11 mouse cellular contexts compared by ENCODE assay signal in the genomic region with DNA sequence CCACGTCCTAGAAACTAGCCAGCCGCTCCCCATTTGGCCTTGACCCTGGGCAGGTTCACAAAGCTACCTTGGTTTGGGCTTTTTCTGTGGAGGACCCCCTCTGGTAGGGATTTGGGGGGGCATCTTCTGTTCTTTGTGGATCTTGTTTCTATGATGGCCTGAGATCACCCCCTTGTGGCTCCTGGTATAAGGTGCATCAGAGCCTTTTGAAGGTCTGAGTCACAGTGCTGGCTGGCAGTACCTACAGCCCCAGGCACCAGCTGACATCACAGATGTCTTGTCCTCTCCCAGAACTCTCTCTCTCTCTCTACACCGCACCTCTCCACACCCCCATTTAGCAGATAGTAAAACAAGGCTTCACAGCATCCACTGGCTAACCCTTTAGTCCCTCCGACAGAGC. TPM values are rescaled to one million over a fixed set of nuclear protein-coding genes. Genes with fewer than 3 reads are reported as not detected.
DNase-seq lines count a peak whose midpoint lies in the region; ATAC-seq and TF ChIP-seq lines count a peak whose summit lies in the region.
"Had no signal": no experiment of that assay in that cellular context is flagged by ENCODE, and none has a peak within 500 bp of the region (broad histone marks: within the 10 kb centered on the region; RNA-seq: fewer than 3 reads in every experiment).

No protein-coding gene starts in this region.

- H3K27me3 ChIP-seq in heart, postnatal 0 days (ENCODE audit: control insufficient read depth, insufficient read depth, low read length): peaks cover 14% of the 10 kb centered on the region; the same call in 1 of the 2 replicates
- H3K27me3 ChIP-seq in thymus, adult 2 months (ENCODE audit: control insufficient read depth, insufficient read depth, low read length): no peaks in the 10 kb centered on the region

- DNase-seq in heart, postnatal 0 days (ENCODE audit: low spot score): peak; percentile 56
- DNase-seq in heart, adult 9 months (ENCODE audit: low spot score in 2 of 2): no peak
- DNase-seq in thymus, adult 2 months: peak; percentile 32
- DNase-seq in thymus, adult 18-20 months: no peak
- DNase-seq in cerebellum, adult 9-10 months: peak; percentile 67
- DNase-seq in left cerebral cortex, adult 2 months (ENCODE audit: extremely low spot score in 1 of 2, low spot score in 2 of 2): peak in 1 of 2 experiments; percentile 36
- DNase-seq in ovary, postnatal 10 days (ENCODE audit: low spot score): no peak

- 0 out of 2 replicates have a peak, but pooled peaks have one; percentile 13 for ATAC-seq in heart, postnatal 0 days (ENCODE audit: insufficient read depth, low read depth)
- ATAC-seq in monocyte, adult 5-6 weeks (replicated peaks; ENCODE audit: insufficient number of reproducible peaks, low FRiP score, low TSS enrichment, poor library complexity, severe bottlenecking): no peak

- WGBS in heart, postnatal 0 days: 43% methylated on average over 4 of the region's 4 CpGs
- WGBS in thymus, adult 2 months: 54% methylated on average over 4 of the region's 4 CpGs

- intact Hi-C loops in left cerebral cortex, adult 2 months (cut with DNase I): loop anchor here (2.0 to 5.0 kb wide), 4 partner anchors 23 to 247 kb away; a partner anchor contains a TSS

- TF ChIP-seq CTCF in heart, postnatal 0 days (IDR thresholded peaks at IDR 0.05; ENCODE audit: low read depth): peak; percentile 69
- no peak for TF ChIP-seq CTCF in thymus, adult 2 months (IDR thresholded peaks at IDR 0.05; ENCODE audit: borderline replicate concordance, control insufficient read depth, extremely low read depth, insufficient read depth, low read length, poor library complexity)
- TF ChIP-seq CTCF in left cerebral cortex, adult 2 months (IDR thresholded peaks at IDR 0.05): peak; percentile 65

- H3K4me3 ChIP-seq in heart, postnatal 0 days (ENCODE audit: low read depth, low read length): no peak overlapping the region
- no peak overlapping the region for H3K4me3 ChIP-seq in thymus, adult 2 months (ENCODE audit: control insufficient read depth, insufficient read depth, low read length)
- H3K4me3 ChIP-seq in left cerebral cortex, adult 2 months: no peak overlapping the region

- no peak overlapping the region for H3K27ac ChIP-seq in heart, postnatal 0 days (ENCODE audit: low read depth)
- no peak overlapping the region for H3K27ac ChIP-seq in thymus, adult 2 months (ENCODE audit: control insufficient read depth, insufficient read depth, low read length)
- H3K27ac ChIP-seq in left cerebral cortex, adult 2 months: no peak overlapping the region
- H3K27ac ChIP-seq: macrophage had no signal

- no peak overlapping the region for H3K9ac ChIP-seq in heart, postnatal 0 days (replicated peaks; ENCODE audit: low read depth, low read length)

- no peak for TF ChIP-seq POLR2A in thymus, adult 2 months (IDR thresholded peaks at IDR 0.05; ENCODE audit: control insufficient read depth, extremely low read depth, insufficient read depth, low read length, poor library complexity)

- H3K36me3 ChIP-seq in heart, postnatal 0 days (replicated peaks; ENCODE audit: control insufficient read depth, insufficient read depth, low read length): no peaks in the 10 kb centered on the region
- H3K36me3 ChIP-seq in thymus, adult 2 months (ENCODE audit: control insufficient read depth, insufficient read depth, low read length): no peaks in the 10 kb centered on the region

- no peak for TF ChIP-seq EP300 in heart, postnatal 0 days (IDR thresholded peaks at IDR 0.05; ENCODE audit: low read depth)

- no peak overlapping the region for H3K4me2 ChIP-seq in heart, postnatal 0 days (ENCODE audit: low read depth, low read length)

- H3K9me3 ChIP-seq in heart, postnatal 0 days (replicated peaks; ENCODE audit: control insufficient read depth, low read length): no peaks in the 10 kb centered on the region

- peaks cover 9% of the 10 kb centered on the region; the same call in 1 of the 2 replicates for H3K4me1 ChIP-seq in heart, postnatal 0 days (ENCODE audit: control insufficient read depth, insufficient read depth)
- H3K4me1 ChIP-seq in thymus, adult 2 months (replicated peaks; ENCODE audit: control insufficient read depth, insufficient read depth, low read length): peaks cover 12% of the 10 kb centered on the region

RNA-seq across cellular contexts. Expression of a gene that starts 10.4 kb away (rescaled TPM):
- not detected in 2 replicates for total RNA-seq in heart, postnatal 0 days (2014; rRNA removed; ENCODE audit: low replicate concordance)
- not detected in 2 replicates for polyA plus RNA-seq in heart, postnatal 0 days (2015; fragmentation: Nextera tagmentation; extraction: Ambion mirVana)
- not detected in 2 replicates for polyA plus RNA-seq in thymus, adult 2 months (2012; rRNA removed)
- total RNA-seq in left cerebral cortex, adult 2 months (2021): not detected
- total RNA-seq in monocyte, adult 5-6 weeks (2017): not detected in 3 replicates
- total RNA-seq: heart, postnatal 14 days had no signal
- polyA plus RNA-seq: macrophage; stomach, embryonic 16.5 days had no signal

RNA-seq across cellular contexts. Expression of a gene that starts 10.5 kb away (rescaled TPM):
- not detected in 2 replicates for total RNA-seq in heart, postnatal 0 days (2014; rRNA removed; ENCODE audit: low replicate concordance)
- not detected in 2 replicates for polyA plus RNA-seq in heart, postnatal 0 days (2015; fragmentation: Nextera tagmentation; extraction: Ambion mirVana)
- polyA plus RNA-seq in thymus, adult 2 months (2012; rRNA removed): 0.28 and 0.63 TPM in 2 replicates
- 1 to 10 TPM in 1 of 2 experiments, under 1 TPM in 1; 0.95 to 1.1 TPM for total RNA-seq in left cerebral cortex, adult 2 months (2021)
- 0.53 TPM in 1 of 3 replicates, not detected in the others for total RNA-seq in monocyte, adult 5-6 weeks (2017)
- total RNA-seq: heart, postnatal 14 days had no signal
- polyA plus RNA-seq: macrophage had no signal

RNA-seq across cellular contexts. Expression of a gene that starts 10.6 kb away (rescaled TPM):
- total RNA-seq in heart, postnatal 0 days (2014; rRNA removed; ENCODE audit: low replicate concordance): not detected in 2 replicates
- polyA plus RNA-seq in heart, postnatal 0 days (2015; fragmentation: Nextera tagmentation; extraction: Ambion mirVana): 0.05 TPM in 1 of 2 replicates, not detected in the other
- polyA plus RNA-seq in thymus, adult 2 months (2012; rRNA removed): 0.09 and 0.18 TPM in 2 replicates
- under 1 TPM; 0.49 to 0.61 TPM for total RNA-seq in left cerebral cortex, adult 2 months (2021)
- 0.95 TPM in 1 of 3 replicates, not detected in the others for total RNA-seq in monocyte, adult 5-6 weeks (2017)
- polyA plus RNA-seq: macrophage; stomach, embryonic 16.5 days had no signal

RNA-seq across cellular contexts. Expression of a gene that starts 24.3 kb away (rescaled TPM):
- total RNA-seq in heart, postnatal 0 days (2014; rRNA removed; ENCODE audit: low replicate concordance): 79.1 and 99.4 TPM in 2 replicates
- polyA plus RNA-seq in heart, postnatal 0 days (2015; fragmentation: Nextera tagmentation; extraction: Ambion mirVana): 105 and 107 TPM in 2 replicates
- polyA plus RNA-seq in thymus, adult 2 months (2012; rRNA removed): 88.1 and 104 TPM in 2 replicates
- 10 to 100 TPM; 27.9 to 29.0 TPM for total RNA-seq in left cerebral cortex, adult 2 months (2021)
- total RNA-seq in monocyte, adult 5-6 weeks (2017): 50.6 to 65.7 TPM (median 53.4 TPM) in 3 replicates

RNA-seq across cellular contexts. Expression of a gene that starts 25.6 kb away (rescaled TPM):
- total RNA-seq in heart, postnatal 0 days (2014; rRNA removed; ENCODE audit: low replicate concordance): 1.1 TPM in 1 of 2 replicates, not detected in the other
- 0.15 TPM in 1 of 2 replicates, not detected in the other for polyA plus RNA-seq in heart, postnatal 0 days (2015; fragmentation: Nextera tagmentation; extraction: Ambion mirVana)
- 6.6 and 12.1 TPM in 2 replicates for polyA plus RNA-seq in thymus, adult 2 months (2012; rRNA removed)
- total RNA-seq in left cerebral cortex, adult 2 months (2021): 1 to 10 TPM; 7.0 to 7.7 TPM
- total RNA-seq in monocyte, adult 5-6 weeks (2017): 5.7 TPM in 1 of 3 replicates, not detected in the others
- polyA plus RNA-seq: macrophage had no signal

Comparison
In these comparisons a context has a peak if more than half of its experiments do, and no peak if none do; other contexts are left out.
1. DNase-seq: peak in heart, postnatal 0 days (single experiment), thymus, adult 2 months (single experiment) and cerebellum, adult 9-10 months (single experiment); none in heart, adult 9 months (0 of 2), thymus, adult 18-20 months (0 of 2) and ovary, postnatal 10 days (single experiment).